Mouse (Mus musculus): ENCODE results near the gene Pigw. TPM values are rescaled to one million over a fixed set of nuclear protein-coding genes. Genes with fewer than 3 reads are reported as not detected.

The Pigw gene
- polyA plus RNA-seq, 2 experiments: 1.2 to 4.1 TPM

DNA sequence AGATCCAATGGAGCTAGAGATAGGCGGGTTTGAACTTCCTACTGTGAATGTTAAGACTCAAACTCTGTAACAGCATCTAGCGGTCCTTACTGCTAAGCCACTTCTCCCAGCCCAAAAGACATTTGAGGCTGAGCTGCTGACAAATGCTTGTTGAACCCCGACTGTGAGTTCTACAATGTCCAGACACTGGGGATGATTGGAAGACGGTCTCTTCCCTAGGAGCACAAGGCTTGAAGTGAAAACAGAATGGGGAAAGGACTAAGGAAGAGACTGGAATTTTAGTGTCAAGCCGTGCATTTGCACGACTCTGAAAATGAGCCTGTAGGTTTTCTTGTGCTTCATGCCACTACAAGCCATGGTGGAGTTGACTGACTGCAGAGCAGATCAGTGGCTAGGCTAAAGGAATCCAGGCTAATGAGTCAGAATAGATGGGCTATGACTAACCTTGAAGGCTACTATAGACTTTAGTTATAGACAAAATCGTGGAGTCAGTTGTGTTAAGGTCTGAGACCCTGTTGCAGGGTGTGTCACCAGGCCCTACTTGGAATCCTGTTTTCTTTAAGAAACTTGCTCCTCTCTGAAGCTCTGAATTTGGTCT lies 36.7 kb upstream of the Pigw start:
- peak overlapping the region; percentile 88 to 95 for H3K4me3 ChIP-seq (ENCODE audit: insufficient read depth in 1 of 2, low read depth in 2 of 2, low read length in 2 of 2)
- H3K27me3 ChIP-seq (ENCODE audit: control insufficient read depth, insufficient read depth, low read length): no peaks in the 10 kb centered on the region
- no peaks in the 10 kb centered on the region for H3K9me3 ChIP-seq (ENCODE audit: control insufficient read depth, low read length)
- no peak for ATAC-seq (ENCODE audit: insufficient read depth)
- H3K4me2 ChIP-seq (ENCODE audit: low read depth): peak overlapping the region; percentile 83
- TF ChIP-seq CTCF (IDR thresholded peaks at IDR 0.05; ENCODE audit: low read depth) (no peak), EP300 (IDR thresholded peaks at IDR 0.05; ENCODE audit: low read depth) (no peak)
- H3K36me3 ChIP-seq (replicated peaks; ENCODE audit: control insufficient read depth, insufficient read depth, low read depth): peaks cover 8% of the 10 kb centered on the region
- H3K9ac ChIP-seq (replicated peaks): peak overlapping the region; percentile 23; the same call in 1 of the 2 replicates
- peaks cover 4 to 14% of the 10 kb centered on the region in 2 experiments; a peak in 3 of 4 replicates for H3K4me1 ChIP-seq (replicated peaks; ENCODE audit: control insufficient read depth in 2 of 2, insufficient read depth in 2 of 2, low read length in 1 of 2)
- no peak for DNase-seq (ENCODE audit: low read depth in 3 of 3, low spot score in 3 of 3)
- WGBS (ENCODE audit: insufficient replicate concordance): 55% methylated on average over 7 of the region's 7 CpGs
- no peak overlapping the region for H3K27ac ChIP-seq

DNA sequence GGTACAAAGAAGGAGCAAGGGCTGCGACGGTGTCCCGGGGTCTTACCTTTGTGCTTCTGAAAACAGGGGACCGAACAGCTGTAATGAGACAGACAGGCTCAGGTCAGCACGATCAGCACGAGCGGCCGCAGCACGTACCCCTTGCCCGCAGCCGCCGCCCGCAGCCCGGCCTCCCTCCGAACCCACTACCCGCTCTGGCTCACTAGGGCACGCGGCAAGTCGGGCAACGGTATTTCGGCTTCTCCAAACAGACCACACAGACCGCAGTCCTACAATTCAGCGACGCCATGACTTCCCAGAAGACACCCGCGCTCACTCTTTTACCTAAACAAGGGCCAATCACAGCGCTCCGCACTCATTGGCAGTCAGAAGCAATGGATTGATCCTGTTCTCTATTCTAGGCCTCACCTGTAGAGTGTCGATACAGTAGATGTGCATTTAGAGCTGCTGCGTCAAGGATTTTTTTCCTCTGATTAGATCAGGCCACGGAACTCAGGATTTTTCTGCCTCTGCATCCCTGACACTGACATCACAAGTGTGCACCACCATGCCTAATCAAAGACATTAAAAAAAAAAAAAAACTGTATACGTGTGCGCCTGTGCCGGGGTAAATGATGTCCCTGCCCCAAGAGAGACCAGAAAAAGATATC lies 36.1 kb upstream of the Pigw start, which contains the start of gene Znhit3:
Gene Znhit3 (minus strand): TSS at position 314 of the 650 bp plus-strand sequence.
- TF ChIP-seq CTCF (IDR thresholded peaks at IDR 0.05; ENCODE audit: low read depth): peak; percentile 15; the same call in 1 of the 2 replicates
- no peak for TF ChIP-seq EP300 (IDR thresholded peaks at IDR 0.05; ENCODE audit: low read depth)
- WGBS (ENCODE audit: insufficient replicate concordance): 4% methylated on average over 34 of the region's 34 CpGs
- DNase-seq (ENCODE audit: low read depth in 3 of 3, low spot score in 3 of 3): peak; percentile 77 to 87 (median 84)

DNA sequence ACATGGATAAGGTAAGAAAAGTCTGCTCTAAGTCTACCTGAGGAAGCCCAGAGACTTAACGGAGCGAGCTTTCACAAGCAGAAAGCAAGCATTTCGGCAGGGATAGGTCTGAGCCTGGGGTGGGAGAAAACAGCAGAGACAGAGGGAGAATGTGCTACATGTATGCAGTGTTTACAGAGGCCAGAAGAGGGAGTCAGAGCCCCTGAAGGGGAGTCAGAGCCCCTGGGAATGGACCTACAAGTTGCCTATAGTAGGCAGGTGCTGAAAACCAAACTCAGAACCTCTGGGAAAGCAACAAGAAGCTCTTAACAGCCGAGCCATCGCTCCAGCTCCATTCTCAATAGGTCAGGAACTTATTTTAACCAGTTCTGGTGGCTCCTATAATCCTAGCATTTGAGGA lies 34.6 kb upstream of the Pigw start:
- H3K4me2 ChIP-seq (ENCODE audit: low read depth): peak overlapping the region; percentile 83
- peaks cover 4 to 14% of the 10 kb centered on the region in 2 experiments; a peak in 3 of 4 replicates for H3K4me1 ChIP-seq (replicated peaks; ENCODE audit: control insufficient read depth in 2 of 2, insufficient read depth in 2 of 2, low read length in 1 of 2)
- H3K4me3 ChIP-seq (ENCODE audit: insufficient read depth in 1 of 2, low read depth in 2 of 2, low read length in 2 of 2): peak overlapping the region in 1 of 2 experiments; percentile 88; a peak in 2 of 4 replicates
- peaks cover 27% of the 10 kb centered on the region for H3K36me3 ChIP-seq (replicated peaks; ENCODE audit: control insufficient read depth, insufficient read depth, low read depth)
- ATAC-seq (ENCODE audit: insufficient read depth) (no peak), DNase-seq (ENCODE audit: low read depth in 3 of 3, low spot score in 3 of 3) (no peak)
- H3K9me3 ChIP-seq (ENCODE audit: control insufficient read depth, low read length): no peaks in the 10 kb centered on the region
- no peaks in the 10 kb centered on the region for H3K27me3 ChIP-seq (ENCODE audit: control insufficient read depth, insufficient read depth, low read length)
- 75% methylated on average over 5 of the region's 5 CpGs for WGBS (ENCODE audit: insufficient replicate concordance)
- TF ChIP-seq CTCF (IDR thresholded peaks at IDR 0.05; ENCODE audit: low read depth) (peak; percentile 53), EP300 (IDR thresholded peaks at IDR 0.05; ENCODE audit: low read depth) (no peak)
- H3K9ac ChIP-seq (replicated peaks): no peak overlapping the region
- no peak overlapping the region for H3K27ac ChIP-seq

More for the DNA sequence above, 36.1 kb upstream of the Pigw start, which contains the start of gene Znhit3:
- ATAC-seq (ENCODE audit: insufficient read depth): peak; percentile 86
- no peaks in the 10 kb centered on the region for H3K9me3 ChIP-seq (ENCODE audit: control insufficient read depth, low read length)
- peak within 1 kb of the TSS; percentile 83 for H3K4me2 ChIP-seq (ENCODE audit: low read depth)
- no peaks in the 10 kb centered on the region for H3K27me3 ChIP-seq (ENCODE audit: control insufficient read depth, insufficient read depth, low read length)
- H3K4me1 ChIP-seq (replicated peaks; ENCODE audit: control insufficient read depth in 2 of 2, insufficient read depth in 2 of 2, low read length in 1 of 2): peaks cover 4 to 14% of the 10 kb centered on the region in 2 experiments; a peak in 3 of 4 replicates
- no peak within 1 kb of the TSS for H3K27ac ChIP-seq
- H3K4me3 ChIP-seq (ENCODE audit: insufficient read depth in 1 of 2, low read depth in 2 of 2, low read length in 2 of 2): peak within 1 kb of the TSS; percentile 88 to 95
- peaks cover 14% of the 10 kb centered on the region for H3K36me3 ChIP-seq (replicated peaks; ENCODE audit: control insufficient read depth, insufficient read depth, low read depth)
- H3K9ac ChIP-seq (replicated peaks): peak within 1 kb of the TSS; percentile 89

DNA sequence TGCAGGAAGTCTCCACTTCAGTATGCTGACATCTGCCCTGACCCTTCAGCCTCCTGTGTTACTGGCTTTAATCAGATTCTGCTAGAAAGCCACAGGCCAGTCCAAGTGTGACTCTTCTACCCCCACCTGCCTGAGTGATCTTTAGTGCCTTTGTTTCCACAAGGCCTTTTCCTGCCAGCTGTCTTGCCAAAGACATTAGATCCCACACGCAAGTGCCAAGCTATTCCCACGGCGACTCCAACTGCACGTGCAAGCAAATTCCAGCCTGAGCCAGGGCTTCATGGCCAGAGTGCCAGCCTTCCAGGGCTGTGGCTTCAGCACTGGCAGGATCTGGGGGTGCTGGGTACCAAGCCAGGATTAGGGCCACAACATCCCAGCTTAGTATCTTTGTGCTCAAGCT lies 30.3 kb upstream of the Pigw start:
- peaks cover 40% of the 10 kb centered on the region for H3K36me3 ChIP-seq (replicated peaks; ENCODE audit: control insufficient read depth, insufficient read depth, low read depth)

DNA sequence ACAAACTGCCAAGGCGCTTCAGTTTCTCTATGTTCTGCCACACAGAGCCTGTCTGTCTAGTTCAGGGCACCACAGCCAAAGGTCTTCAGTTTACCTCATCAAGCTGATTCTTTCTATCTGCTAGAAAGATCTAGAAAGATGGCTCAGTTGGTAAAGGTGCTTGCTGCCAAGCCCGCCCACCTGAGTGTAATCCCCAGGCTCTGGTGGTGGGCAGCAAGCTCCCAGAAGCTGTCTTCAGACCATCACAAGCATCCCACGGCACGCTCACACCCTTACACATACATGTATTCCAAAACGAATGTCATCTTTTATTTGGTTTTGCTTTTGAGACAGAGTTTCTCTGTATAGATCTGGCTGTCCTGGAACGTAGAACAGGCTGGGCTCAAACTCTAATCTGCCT lies 28.4 kb upstream of the Pigw start:
- no peak overlapping the region for H3K27ac ChIP-seq
- no peak for ATAC-seq (ENCODE audit: insufficient read depth)

More for the DNA sequence above, 30.3 kb upstream of the Pigw start:
- TF ChIP-seq CTCF (IDR thresholded peaks at IDR 0.05; ENCODE audit: low read depth) (no peak), EP300 (IDR thresholded peaks at IDR 0.05; ENCODE audit: low read depth) (no peak)
- Histone ChIP-seq H3K4me2 (ENCODE audit: low read depth) (no peak overlapping the region), H3K4me3 (ENCODE audit: insufficient read depth in 1 of 2, low read depth in 2 of 2, low read length in 2 of 2) (no peak overlapping the region), H3K27ac (no peak overlapping the region), H3K9me3 (ENCODE audit: control insufficient read depth, low read length) (no peaks in the 10 kb centered on the region), H3K27me3 (ENCODE audit: control insufficient read depth, insufficient read depth, low read length) (no peaks in the 10 kb centered on the region), H3K4me1 (replicated peaks; ENCODE audit: control insufficient read depth in 2 of 2, insufficient read depth in 2 of 2, low read length in 1 of 2) (peaks cover 0 to 7% of the 10 kb centered on the region in 2 experiments; a peak in 3 of 4 replicates), H3K9ac (replicated peaks) (no peak overlapping the region)
- 86% methylated on average over 4 of the region's 4 CpGs for WGBS (ENCODE audit: insufficient replicate concordance)
- DNase-seq (ENCODE audit: low read depth in 3 of 3, low spot score in 3 of 3): no peak
- no peak for ATAC-seq (ENCODE audit: insufficient read depth)

More for the DNA sequence above, 28.4 kb upstream of the Pigw start:
- Histone ChIP-seq H3K4me1 (replicated peaks; ENCODE audit: control insufficient read depth in 2 of 2, insufficient read depth in 2 of 2, low read length in 1 of 2) (no peaks in the 10 kb centered on the region), H3K27me3 (ENCODE audit: control insufficient read depth, insufficient read depth, low read length) (no peaks in the 10 kb centered on the region), H3K9me3 (ENCODE audit: control insufficient read depth, low read length) (no peaks in the 10 kb centered on the region), H3K36me3 (replicated peaks; ENCODE audit: control insufficient read depth, insufficient read depth, low read depth) (peaks cover 46% of the 10 kb centered on the region), H3K9ac (replicated peaks) (no peak overlapping the region), H3K4me2 (ENCODE audit: low read depth) (no peak overlapping the region), H3K4me3 (ENCODE audit: insufficient read depth in 1 of 2, low read depth in 2 of 2, low read length in 2 of 2) (no peak overlapping the region)
- WGBS (ENCODE audit: insufficient replicate concordance): 79% methylated on average over 6 of the region's 6 CpGs
- TF ChIP-seq CTCF (IDR thresholded peaks at IDR 0.05; ENCODE audit: low read depth) (no peak), EP300 (IDR thresholded peaks at IDR 0.05; ENCODE audit: low read depth) (no peak)
- DNase-seq (ENCODE audit: low read depth in 3 of 3, low spot score in 3 of 3): no peak

Measured in liver, embryonic 14.5 days (tissue).